Comparison of ENCODE assay signal across 10 mouse cellular contexts in the genomic region with DNA sequence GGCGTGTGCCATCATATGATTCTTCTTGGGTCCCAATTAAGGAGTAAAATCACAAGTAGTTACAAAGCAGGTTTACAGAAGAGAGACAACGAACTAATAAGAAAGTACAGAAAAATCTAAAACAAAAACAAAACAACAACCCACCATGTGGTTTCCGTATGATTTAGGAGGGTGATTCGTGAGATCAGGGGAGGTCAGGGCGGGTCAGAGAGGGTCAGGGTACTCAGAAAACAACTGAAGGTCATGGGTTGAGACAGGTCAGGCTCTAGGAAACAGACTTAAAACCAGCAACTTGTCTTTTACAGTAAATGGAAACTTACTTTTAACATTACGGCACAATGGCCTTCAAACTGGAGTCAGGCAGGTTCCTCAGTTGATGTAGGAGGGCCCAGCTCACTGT.
"Had no signal": no experiment of that assay in that cellular context is flagged by ENCODE, and none has a peak within 500 bp of the region (broad histone marks: within the 10 kb centered on the region; RNA-seq: fewer than 3 reads in every experiment).

No protein-coding gene starts in this region.

- H3K9me3 ChIP-seq: intestine, embryonic 15.5 days; liver, embryonic 13.5 days; lung, embryonic 15.5 days had no signal

- H3K9ac ChIP-seq: intestine, embryonic 15.5 days; liver, embryonic 13.5 days; lung, embryonic 15.5 days had no signal

- H3K36me3 ChIP-seq: intestine, embryonic 15.5 days; liver, embryonic 13.5 days; lung, embryonic 15.5 days had no signal

- H3K4me2 ChIP-seq: intestine, embryonic 15.5 days; liver, embryonic 13.5 days; lung, embryonic 15.5 days; midbrain, embryonic 11.5 days had no signal

- ATAC-seq: intestine, embryonic 15.5 days had no signal

- H3K27ac ChIP-seq: intestine, embryonic 15.5 days; kidney, postnatal 0 days; left cerebral cortex, adult 2 months; liver, embryonic 13.5 days; lung, embryonic 15.5 days had no signal

- H3K4me1 ChIP-seq: intestine, embryonic 15.5 days; liver, embryonic 13.5 days; lung, embryonic 15.5 days had no signal

- H3K4me3 ChIP-seq: intestine, embryonic 15.5 days; left cerebral cortex, adult 2 months; liver, embryonic 13.5 days; lung, embryonic 15.5 days had no signal

- DNase-seq: layer of hippocampus, postnatal 36 days; liver, embryonic 13.5 days; midbrain, embryonic 14.5 days; thymus, adult 18-20 months; thymus, postnatal 36 days had no signal

- H3K27me3 ChIP-seq: intestine, embryonic 15.5 days; liver, embryonic 13.5 days; lung, embryonic 15.5 days had no signal
